Mouse (Mus musculus): ENCODE results near the gene Msi2. TPM values are rescaled to one million over a fixed set of nuclear protein-coding genes. Genes with fewer than 3 reads are reported as not detected.

Gene Msi2
- polyA plus RNA-seq, 1 experiment from 2014 or later: 13.1 TPM

GRCm38 (mm10) chr11:88605771-88606170 is 112.5 kb downstream of the Msi2 start:
- no peak overlapping the region for H3K9ac ChIP-seq
- H3K36me3 ChIP-seq: 0 out of 2 replicates have a peak, but pooled peaks cover 3% of the 10 kb centered on the region
- no peak overlapping the region for H3K4me2 ChIP-seq
- no peaks in the 10 kb centered on the region for H3K27me3 ChIP-seq
- H3K4me1 ChIP-seq: peaks cover 21% of the 10 kb centered on the region; the same call in 1 of the 2 replicates
- H3K9me3 ChIP-seq: no peaks in the 10 kb centered on the region
- WGBS: 70% methylated on average over 6 of the region's 6 CpGs
- no peak for ATAC-seq (ENCODE audit: insufficient number of reproducible peaks, low FRiP score, low TSS enrichment, low read depth)
- no peak overlapping the region for H3K4me3 ChIP-seq
- no peak overlapping the region for H3K27ac ChIP-seq

GRCm38 (mm10) chr11:88605098-88605525 is 113.2 kb downstream of the Msi2 start:
- Histone ChIP-seq H3K4me2 (no peak overlapping the region), H3K4me3 (no peak overlapping the region), H3K9me3 (no peaks in the 10 kb centered on the region), H3K9ac (no peak overlapping the region), H3K27ac (no peak overlapping the region), H3K36me3 (0 out of 2 replicates have a peak, but pooled peaks cover 3% of the 10 kb centered on the region), H3K4me1 (peaks cover 21% of the 10 kb centered on the region; the same call in 1 of the 2 replicates), H3K27me3 (no peaks in the 10 kb centered on the region)
- peak; percentile 65; the same call in 1 of the 2 replicates for ATAC-seq (ENCODE audit: insufficient number of reproducible peaks, low FRiP score, low TSS enrichment, low read depth)
- 65% methylated on average over 12 of the region's 12 CpGs for WGBS

GRCm38 (mm10) chr11:88604635-88605034 is 113.7 kb downstream of the Msi2 start:
- Histone ChIP-seq H3K4me1 (peaks cover 24% of the 10 kb centered on the region), H3K9ac (no peak overlapping the region), H3K27ac (no peak overlapping the region), H3K4me3 (no peak overlapping the region), H3K9me3 (no peaks in the 10 kb centered on the region), H3K4me2 (no peak overlapping the region), H3K27me3 (no peaks in the 10 kb centered on the region), H3K36me3 (0 out of 2 replicates have a peak, but pooled peaks cover 3% of the 10 kb centered on the region)
- no peak for ATAC-seq (ENCODE audit: insufficient number of reproducible peaks, low FRiP score, low TSS enrichment, low read depth)
- 66% methylated on average over 2 of the region's 2 CpGs for WGBS

GRCm38 (mm10) chr11:88603366-88603765 is 114.9 kb downstream of the Msi2 start:
- no peaks in the 10 kb centered on the region for H3K27me3 ChIP-seq
- peaks cover 24% of the 10 kb centered on the region for H3K4me1 ChIP-seq
- no peak overlapping the region for H3K4me2 ChIP-seq
- H3K36me3 ChIP-seq: 0 out of 2 replicates have a peak, but pooled peaks cover 3% of the 10 kb centered on the region
- H3K4me3 ChIP-seq: no peak overlapping the region
- ATAC-seq (ENCODE audit: insufficient number of reproducible peaks, low FRiP score, low TSS enrichment, low read depth): no peak
- no peaks in the 10 kb centered on the region for H3K9me3 ChIP-seq
- no peak overlapping the region for H3K27ac ChIP-seq
- 73% methylated on average over 11 of the region's 11 CpGs for WGBS
- H3K9ac ChIP-seq: no peak overlapping the region

- Histone ChIP-seq H3K4me1 (peaks cover 24% of the 10 kb centered on the region), H3K9ac (no peak overlapping the region), H3K27ac (no peak overlapping the region), H3K9me3 (no peaks in the 10 kb centered on the region), H3K36me3 (0 out of 2 replicates have a peak, but pooled peaks cover 3% of the 10 kb centered on the region), H3K4me2 (no peak overlapping the region), H3K4me3 (no peak overlapping the region), H3K27me3 (no peaks in the 10 kb centered on the region)
- no peak for ATAC-seq (ENCODE audit: insufficient number of reproducible peaks, low FRiP score, low TSS enrichment, low read depth)
- 39% methylated on average over 7 of the region's 7 CpGs for WGBS
Observed at GRCm38 (mm10) chr11:88602471-88603120, 115.7 kb downstream of the Msi2 start.

- no peaks in the 10 kb centered on the region for H3K9me3 ChIP-seq
- ATAC-seq (ENCODE audit: insufficient number of reproducible peaks, low FRiP score, low TSS enrichment, low read depth): no peak
- H3K9ac ChIP-seq: no peak overlapping the region
- no peak overlapping the region for H3K4me3 ChIP-seq
- no peak overlapping the region for H3K4me2 ChIP-seq
- H3K27me3 ChIP-seq: no peaks in the 10 kb centered on the region
- peaks cover 34% of the 10 kb centered on the region for H3K4me1 ChIP-seq
- H3K36me3 ChIP-seq: 0 out of 2 replicates have a peak, but pooled peaks cover 3% of the 10 kb centered on the region
- H3K27ac ChIP-seq: no peak overlapping the region
- WGBS: 93% methylated on average over 3 of the region's 3 CpGs
Observed at GRCm38 (mm10) chr11:88600194-88600593, 118.1 kb downstream of the Msi2 start.

- 29% methylated on average over 17 of the region's 17 CpGs for WGBS
- no peak overlapping the region for H3K27ac ChIP-seq
- no peak overlapping the region for H3K4me2 ChIP-seq
- no peaks in the 10 kb centered on the region for H3K27me3 ChIP-seq
- ATAC-seq (ENCODE audit: insufficient number of reproducible peaks, low FRiP score, low TSS enrichment, low read depth): no peak
- H3K4me1 ChIP-seq: peaks cover 40% of the 10 kb centered on the region
- no peak overlapping the region for H3K4me3 ChIP-seq
- H3K9ac ChIP-seq: 0 out of 2 replicates have a peak overlapping the region, but pooled peaks have one; percentile 10
- H3K9me3 ChIP-seq: no peaks in the 10 kb centered on the region
- 0 out of 2 replicates have a peak, but pooled peaks cover 3% of the 10 kb centered on the region for H3K36me3 ChIP-seq
Observed at GRCm38 (mm10) chr11:88599332-88600130, 118.8 kb downstream of the Msi2 start.

GRCm38 (mm10) chr11:88598848-88599175 is 119.5 kb downstream of the Msi2 start:
- H3K4me2 ChIP-seq: no peak overlapping the region
- H3K9ac ChIP-seq: no peak overlapping the region
- 0 out of 2 replicates have a peak, but pooled peaks cover 3% of the 10 kb centered on the region for H3K36me3 ChIP-seq
- no peaks in the 10 kb centered on the region for H3K9me3 ChIP-seq
- H3K27me3 ChIP-seq: no peaks in the 10 kb centered on the region
- no peak overlapping the region for H3K4me3 ChIP-seq
- peaks cover 42% of the 10 kb centered on the region for H3K4me1 ChIP-seq
- H3K27ac ChIP-seq: no peak overlapping the region; the same call in 1 of the 2 replicates
- WGBS: 35% methylated on average over 3 of the region's 3 CpGs
- ATAC-seq (ENCODE audit: insufficient number of reproducible peaks, low FRiP score, low TSS enrichment, low read depth): no peak

- Histone ChIP-seq H3K4me1 (peaks cover 41% of the 10 kb centered on the region), H3K9ac (no peak overlapping the region), H3K9me3 (no peaks in the 10 kb centered on the region), H3K4me3 (no peak overlapping the region), H3K27me3 (no peaks in the 10 kb centered on the region), H3K4me2 (no peak overlapping the region), H3K27ac (no peak overlapping the region; the same call in 1 of the 2 replicates), H3K36me3 (0 out of 2 replicates have a peak, but pooled peaks cover 3% of the 10 kb centered on the region)
- 51% methylated on average over 11 of the region's 11 CpGs for WGBS
- no peak for ATAC-seq (ENCODE audit: insufficient number of reproducible peaks, low FRiP score, low TSS enrichment, low read depth)
Observed at GRCm38 (mm10) chr11:88598150-88598847, 120.0 kb downstream of the Msi2 start.

GRCm38 (mm10) chr11:88595616-88596015 is 122.7 kb downstream of the Msi2 start:
- no peak overlapping the region for H3K9ac ChIP-seq
- H3K4me2 ChIP-seq: no peak overlapping the region
- peaks cover 55% of the 10 kb centered on the region for H3K4me1 ChIP-seq
- no peak; the same call in 1 of the 2 replicates for ATAC-seq (ENCODE audit: insufficient number of reproducible peaks, low FRiP score, low TSS enrichment, low read depth)
- no peaks in the 10 kb centered on the region for H3K27me3 ChIP-seq
- no peaks in the 10 kb centered on the region for H3K36me3 ChIP-seq
- H3K4me3 ChIP-seq: no peak overlapping the region
- H3K9me3 ChIP-seq: no peaks in the 10 kb centered on the region
- H3K27ac ChIP-seq: no peak overlapping the region
- 45% methylated on average over 4 of the region's 4 CpGs for WGBS

- H3K4me3 ChIP-seq: no peak overlapping the region
- WGBS: 42% methylated on average over 13 of the region's 13 CpGs
- H3K27me3 ChIP-seq: no peaks in the 10 kb centered on the region
- peak overlapping the region; percentile 63 for H3K27ac ChIP-seq
- peaks cover 57% of the 10 kb centered on the region for H3K4me1 ChIP-seq
- ATAC-seq (ENCODE audit: insufficient number of reproducible peaks, low FRiP score, low TSS enrichment, low read depth): no peak
- no peaks in the 10 kb centered on the region for H3K9me3 ChIP-seq
- no peaks in the 10 kb centered on the region for H3K36me3 ChIP-seq
- H3K9ac ChIP-seq: no peak overlapping the region
- H3K4me2 ChIP-seq: no peak overlapping the region
Observed at GRCm38 (mm10) chr11:88594804-88595611, 123.3 kb downstream of the Msi2 start.
